Mouse (Mus musculus): Measurements from ENCODE around the gene Prss35.

Prss35 gene

DNA sequence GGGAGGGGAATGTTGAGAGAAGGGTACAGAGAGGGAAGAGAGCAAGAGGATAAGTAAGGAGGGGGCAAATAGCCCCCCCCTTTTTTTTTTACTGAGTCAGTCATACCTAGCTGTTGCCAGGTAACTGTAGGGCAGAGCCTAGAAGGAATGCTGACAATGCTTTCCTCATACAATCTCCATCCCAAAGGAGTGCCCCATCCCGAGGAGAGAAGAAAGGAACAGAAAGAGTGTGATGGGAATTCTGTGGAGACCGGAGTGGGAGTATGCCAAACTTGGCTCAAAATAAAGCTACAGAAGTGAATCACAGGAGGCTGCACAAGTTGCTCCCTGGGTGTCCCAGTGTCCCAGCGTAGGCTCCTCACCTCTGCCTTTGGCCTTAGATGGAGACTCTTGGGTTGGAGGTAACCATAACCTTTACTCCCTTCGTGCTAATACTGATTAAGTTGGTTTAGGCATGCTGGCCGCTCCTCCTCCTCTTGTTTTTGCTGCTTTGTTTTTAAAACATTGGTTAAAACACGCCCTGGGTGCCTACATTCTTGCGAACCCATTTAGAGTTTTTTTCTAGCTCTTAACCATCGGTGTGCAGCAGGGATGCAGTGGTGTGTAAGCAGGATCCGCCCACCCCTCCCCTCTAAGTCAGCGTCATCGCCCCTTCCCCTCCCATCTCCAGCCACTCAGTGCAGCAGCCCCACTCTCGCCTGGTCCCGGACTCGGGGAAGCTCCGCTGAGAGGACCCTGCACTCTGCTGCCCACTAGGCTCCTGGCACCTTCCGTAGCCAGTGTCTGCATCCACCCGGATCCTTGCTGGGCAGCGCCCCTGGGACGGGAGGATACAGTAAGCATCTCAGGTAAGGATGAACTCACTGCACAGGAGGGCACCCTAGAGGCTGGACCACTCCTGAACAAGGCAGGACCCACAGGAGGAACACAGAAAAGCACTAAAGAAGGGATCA, at the start of gene Prss35:
TSS of gene Prss35 (plus strand) at position 691 of the 953 bp plus-strand sequence.
- no peak for DNase-seq (ENCODE audit: low spot score in 2 of 2)

DNA sequence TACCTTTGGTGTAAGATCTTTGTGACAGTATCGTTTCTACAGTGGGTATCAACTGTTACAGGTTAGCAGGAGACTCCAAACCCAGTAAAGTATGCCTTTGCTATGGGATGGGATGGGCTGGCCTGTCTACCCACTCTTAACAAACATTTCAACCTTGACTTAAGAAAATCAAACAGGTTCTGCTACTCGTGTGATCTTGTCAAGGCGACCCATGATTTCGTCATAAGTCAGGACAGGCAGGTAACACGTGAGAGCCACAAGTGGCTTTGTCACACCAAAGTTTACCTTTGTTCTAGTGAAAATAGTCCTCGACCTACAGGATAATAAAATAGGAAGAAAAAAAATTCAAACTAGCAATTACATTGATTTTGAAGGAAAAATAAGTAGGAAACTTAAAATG, 49.5 kb upstream of the Prss35 start:
- DNase-seq (ENCODE audit: low spot score in 2 of 2) = no peak

DNA sequence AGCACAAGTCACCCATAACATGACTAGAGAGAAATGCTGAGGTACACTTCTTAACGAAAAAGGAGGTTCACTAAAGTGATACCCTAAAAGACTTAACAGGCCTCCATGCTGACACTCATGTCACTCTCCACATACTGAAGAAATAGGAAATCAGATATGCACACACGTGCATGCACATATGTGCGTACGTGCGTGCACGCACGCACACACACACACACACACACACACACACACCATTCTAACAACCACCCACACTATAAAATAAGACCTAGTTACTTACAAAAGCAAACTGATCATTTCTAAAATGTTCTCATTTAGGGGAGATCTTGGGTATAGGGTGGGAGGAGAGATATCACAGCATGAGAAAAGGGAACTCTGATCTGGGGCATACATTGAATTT, 48.8 kb upstream of the Prss35 start:
- DNase-seq (ENCODE audit: low spot score in 2 of 2) = no peak

DNA sequence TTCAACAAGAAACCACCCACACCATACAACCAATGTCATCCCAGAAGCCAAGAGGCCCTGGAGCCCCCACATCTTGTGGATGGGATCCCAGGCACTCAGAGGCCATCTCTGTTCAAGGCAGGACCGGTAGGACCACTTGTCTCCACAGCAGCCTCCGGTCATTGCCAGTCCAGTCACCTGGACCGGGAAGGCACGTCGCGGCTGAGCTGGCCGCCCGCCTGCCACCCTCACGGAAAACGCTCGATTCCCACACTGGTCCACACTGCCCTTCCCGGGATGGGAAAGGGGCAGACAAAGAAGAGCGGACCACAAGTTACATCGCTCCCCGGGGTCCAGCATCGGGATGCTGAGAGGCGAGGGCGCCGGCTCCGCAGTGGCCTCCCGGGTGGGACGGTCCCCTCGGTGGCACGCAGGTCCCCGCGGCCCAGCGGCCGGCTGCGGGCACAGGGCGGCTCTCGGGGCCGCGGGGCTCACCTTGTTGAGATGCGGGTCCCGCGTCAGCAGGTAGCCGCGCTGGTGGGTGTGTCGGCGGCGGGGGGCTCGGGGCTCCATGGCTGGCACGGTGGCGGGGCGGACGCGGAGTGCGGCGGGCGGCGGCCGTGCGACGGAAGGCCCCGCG, 48.1 kb upstream of the Prss35 start:
- DNase-seq (ENCODE audit: low spot score in 2 of 2) = no peak

DNA sequence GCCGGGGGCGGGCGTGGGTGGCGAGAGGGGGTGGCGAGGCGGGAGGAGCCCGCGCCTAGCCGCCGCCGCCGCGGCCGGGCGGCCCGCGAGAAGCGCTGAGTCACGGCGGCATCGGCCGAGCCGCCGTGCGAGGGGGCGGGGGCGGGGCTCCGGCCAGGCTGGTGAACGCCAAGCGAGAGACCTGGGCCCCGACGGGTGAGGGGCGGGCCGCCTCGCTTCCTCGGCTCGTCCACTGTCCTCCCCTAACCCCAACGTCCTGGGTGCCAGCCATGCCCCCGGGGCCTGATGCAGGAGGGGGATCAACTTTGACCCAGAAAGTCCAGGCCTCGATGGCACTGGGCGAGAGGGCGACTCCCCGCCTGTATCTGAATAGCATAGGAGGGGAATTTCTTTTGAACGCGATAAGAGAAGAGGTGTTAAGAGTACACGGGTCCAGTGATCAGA, 47.6 kb upstream of the Prss35 start, which contains the start of gene Me1:
TSS of gene Me1 (minus strand) at position 136 of the 444 bp plus-strand sequence.
- DNase-seq (ENCODE audit: low spot score in 2 of 2) = no peak

DNA sequence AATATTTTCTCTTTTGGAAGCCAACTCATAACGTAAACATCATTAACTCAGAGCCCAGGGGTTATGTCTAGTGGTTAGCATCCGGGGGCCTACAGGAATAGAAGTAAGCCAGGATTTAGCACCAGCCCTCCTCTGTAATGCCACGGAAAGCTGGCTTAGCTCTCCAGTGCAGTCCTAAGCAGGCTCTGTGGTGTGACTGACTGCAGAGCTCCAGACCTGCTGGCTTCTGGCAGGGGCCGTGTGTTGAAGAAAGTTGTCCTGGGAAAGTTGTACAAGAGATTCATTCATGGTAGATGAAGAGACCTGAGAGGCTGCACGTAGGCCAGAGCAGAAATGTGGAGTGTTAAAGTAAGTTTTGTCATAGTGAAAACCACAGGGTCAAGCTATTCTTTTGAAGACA, 42.2 kb upstream of the Prss35 start:
- no peak for DNase-seq (ENCODE audit: low spot score in 2 of 2)

DNA sequence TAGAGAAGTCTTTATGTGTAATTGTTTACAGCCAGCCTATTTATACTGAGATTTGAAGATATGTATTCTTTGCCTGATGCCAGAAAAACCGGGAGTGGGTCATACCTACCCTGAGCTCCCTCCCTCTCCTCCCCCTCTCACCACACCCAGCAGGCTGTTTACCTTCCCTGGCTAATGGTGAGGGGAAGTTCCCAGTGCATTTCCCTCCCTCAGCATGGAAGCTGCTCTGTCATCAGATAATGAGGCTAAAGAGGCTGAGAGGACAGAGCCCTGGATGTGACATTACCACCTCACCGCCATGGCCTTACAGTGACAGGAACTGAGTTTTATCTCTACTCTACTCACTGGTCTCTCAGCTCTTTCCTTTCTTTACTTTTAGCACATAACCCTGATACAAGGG, 41.6 kb upstream of the Prss35 start:
- DNase-seq (ENCODE audit: low spot score in 2 of 2) = no peak

DNA sequence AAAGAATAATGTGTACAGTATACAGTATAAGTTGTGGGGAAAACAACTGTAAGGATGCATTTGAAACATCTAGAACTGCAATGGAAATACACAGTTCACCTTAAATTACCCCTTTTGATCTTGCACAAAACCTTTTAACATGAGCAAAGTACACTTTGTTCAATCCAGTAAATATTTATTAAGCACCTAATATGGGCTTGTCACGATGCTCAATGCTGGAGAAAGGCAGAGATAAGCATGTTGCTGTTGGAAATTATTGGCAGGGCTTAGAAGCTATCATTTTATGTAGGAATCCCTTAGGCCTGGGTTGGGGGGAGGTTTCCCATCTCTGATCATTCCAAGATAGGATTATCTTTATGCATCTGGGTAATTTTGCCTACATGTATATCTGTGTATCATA, 36.0 kb upstream of the Prss35 start:
- DNase-seq (ENCODE audit: low spot score in 2 of 2) = no peak

DNA sequence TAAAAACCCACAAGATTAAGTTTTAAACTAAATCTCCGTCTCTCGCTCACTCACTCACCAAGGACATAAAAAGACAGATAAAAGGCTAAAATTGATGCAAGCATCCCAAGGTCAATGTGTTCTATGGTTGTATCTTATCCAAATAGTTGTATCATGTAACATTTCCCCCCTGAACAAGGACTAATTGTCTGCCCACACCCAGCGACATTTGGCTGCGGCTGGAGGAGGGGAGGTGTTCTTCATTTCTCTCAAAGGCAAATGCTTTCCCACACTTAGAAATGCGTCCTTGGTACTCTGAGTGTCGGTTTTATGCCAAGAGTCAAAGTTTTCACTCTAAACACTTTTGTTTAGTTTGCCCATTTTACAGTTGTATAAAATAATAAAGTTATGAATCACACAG, 34.5 kb upstream of the Prss35 start:
- DNase-seq (ENCODE audit: low spot score in 2 of 2) = no peak

DNA sequence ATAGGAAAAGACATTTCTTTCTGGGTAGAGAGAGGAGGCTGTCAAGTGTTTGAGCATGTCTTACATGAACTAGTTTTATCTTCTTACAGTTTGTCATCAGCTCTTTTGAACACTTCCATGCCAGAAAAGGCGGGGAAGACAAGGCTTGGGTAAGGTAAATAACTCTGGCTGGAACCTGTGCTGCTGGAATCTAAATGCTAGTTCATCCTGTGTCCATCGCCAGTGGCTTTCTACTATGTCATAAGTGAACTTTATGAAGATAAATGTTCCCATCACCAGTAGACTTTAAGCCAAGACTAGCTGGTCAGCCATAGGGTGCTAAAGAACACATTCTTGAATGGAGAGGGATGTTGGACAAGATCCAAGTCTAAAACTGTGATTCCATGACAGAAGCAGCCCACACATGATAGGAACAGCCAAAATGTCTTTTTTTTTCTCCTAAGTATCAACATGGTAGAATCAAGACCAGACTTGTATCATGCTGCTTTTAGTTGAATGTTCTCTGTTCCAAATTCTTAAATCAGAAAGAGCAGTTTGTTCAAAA, 33.3 kb upstream of the Prss35 start:
- no peak for DNase-seq (ENCODE audit: low spot score in 2 of 2)

DNA sequence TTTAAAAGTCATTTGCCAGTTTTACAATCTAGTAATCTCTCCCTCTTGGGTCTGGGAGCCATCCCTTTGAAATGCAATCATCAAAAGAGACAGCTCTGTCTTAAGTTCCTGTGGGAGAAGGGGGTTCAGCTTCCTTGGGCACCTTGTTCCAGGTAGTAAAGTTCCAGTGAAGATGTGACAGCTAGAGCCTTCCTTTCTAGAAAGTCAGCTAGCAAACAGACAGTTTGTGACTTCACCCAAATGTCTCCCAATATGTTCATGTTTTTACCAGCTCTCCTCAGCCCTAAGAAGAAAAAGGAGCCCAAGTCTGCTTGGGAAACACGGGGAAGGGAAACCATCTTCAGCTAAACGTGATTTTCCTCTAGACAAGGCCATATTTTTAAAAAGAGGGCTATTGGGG, 30.8 kb upstream of the Prss35 start:
- no peak for DNase-seq (ENCODE audit: low spot score in 2 of 2)

DNA sequence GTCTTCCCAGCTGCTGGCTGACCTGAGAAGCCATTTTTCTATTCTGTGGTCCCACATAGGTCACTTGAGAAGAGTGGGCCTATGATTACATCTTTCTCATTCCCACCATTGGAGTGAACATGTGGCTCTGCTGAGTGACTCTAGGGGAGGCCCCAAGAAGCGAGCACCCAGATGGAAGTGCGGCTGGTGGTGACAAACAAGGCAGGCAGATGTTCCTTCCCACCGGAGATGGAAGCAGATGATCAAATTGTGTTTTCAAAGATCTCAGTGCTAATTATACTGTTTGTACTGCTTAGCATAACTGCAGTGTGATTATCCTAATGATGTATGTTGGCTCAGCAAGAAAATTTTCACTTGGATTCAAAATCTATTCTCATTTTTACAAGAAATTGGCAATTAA, 29.4 kb upstream of the Prss35 start:
- no peak for DNase-seq (ENCODE audit: low spot score in 2 of 2)

DNA sequence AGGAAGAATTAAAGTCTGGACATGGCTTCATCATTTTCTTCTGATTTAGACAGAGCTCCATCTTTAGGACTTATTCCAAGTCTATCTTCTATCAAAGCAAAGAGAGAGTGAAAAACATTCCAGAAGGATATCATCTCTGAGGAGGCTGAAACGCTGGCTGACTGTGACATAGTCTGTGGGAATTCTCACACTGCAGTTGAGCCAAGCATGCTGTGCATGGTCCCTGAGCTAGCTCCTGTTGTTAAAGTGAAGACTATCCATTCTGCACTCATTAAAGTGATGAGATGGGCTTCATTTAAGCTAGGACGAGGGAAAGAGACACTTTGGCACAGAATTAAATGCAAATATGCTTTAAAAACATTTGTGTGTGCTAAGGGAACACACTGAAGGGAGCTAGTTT, 26.9 kb upstream of the Prss35 start:
- no peak for DNase-seq (ENCODE audit: low spot score in 2 of 2)

DNA sequence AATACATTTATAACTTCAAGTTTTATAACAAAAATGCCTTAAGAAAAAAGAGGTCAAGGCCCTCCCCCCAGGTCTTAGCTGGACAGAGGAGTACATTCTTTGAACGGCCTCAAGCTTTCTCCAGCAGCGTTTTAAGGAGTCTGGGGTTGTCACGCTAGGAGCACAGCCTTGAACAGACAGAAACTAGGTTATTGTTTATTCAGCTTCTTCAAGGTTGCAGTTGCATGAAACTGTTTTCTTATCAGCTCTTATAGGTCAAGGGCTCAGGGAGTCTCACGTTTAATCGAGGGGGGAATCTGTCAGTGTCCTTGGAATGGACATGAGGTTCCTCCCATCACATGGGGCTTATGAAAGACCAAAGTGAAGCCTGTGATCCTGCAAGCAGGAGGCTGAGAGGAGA, 26.3 kb upstream of the Prss35 start:
- no peak for DNase-seq (ENCODE audit: low spot score in 2 of 2)

DNA sequence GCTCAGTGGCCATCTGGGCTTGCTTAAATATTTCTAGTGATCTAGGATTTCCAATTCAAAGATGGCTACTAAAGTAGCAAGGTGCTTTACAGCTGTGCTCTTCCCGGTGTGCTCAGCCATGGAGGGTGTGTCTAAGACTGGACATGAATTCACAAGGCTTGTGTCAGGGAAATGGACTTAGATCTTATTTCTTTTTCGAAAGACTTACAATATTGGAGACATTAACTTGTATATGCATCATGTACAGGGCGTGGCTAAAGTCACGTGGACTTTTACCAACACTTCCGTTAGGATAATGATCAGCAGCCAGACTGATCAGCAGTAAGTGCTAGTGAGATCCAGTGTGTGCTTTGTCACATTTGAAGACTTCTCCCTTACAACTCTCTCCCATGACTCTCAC, 23.2 kb upstream of the Prss35 start:
- DNase-seq (ENCODE audit: low spot score in 2 of 2) = no peak

DNA sequence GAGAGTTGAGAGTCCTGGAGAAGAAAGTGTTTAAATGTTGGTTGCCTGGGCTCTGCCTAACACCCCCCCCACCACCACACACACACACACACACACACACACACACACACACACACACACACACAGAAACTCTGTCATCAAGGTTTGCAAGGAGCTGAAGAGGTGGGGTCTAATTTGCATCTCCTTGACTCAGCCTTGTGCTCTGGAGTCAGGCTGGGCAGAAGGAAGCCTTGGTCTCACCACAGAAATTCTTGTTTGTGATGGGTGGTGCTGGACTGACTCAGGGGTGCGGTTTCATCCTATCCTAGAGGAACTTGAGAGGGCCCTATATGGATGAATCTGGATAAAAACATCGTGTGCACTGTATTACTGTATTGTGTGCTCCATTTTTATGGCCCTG, 22.7 kb upstream of the Prss35 start:
- DNase-seq (ENCODE audit: low spot score in 2 of 2) = no peak

DNA sequence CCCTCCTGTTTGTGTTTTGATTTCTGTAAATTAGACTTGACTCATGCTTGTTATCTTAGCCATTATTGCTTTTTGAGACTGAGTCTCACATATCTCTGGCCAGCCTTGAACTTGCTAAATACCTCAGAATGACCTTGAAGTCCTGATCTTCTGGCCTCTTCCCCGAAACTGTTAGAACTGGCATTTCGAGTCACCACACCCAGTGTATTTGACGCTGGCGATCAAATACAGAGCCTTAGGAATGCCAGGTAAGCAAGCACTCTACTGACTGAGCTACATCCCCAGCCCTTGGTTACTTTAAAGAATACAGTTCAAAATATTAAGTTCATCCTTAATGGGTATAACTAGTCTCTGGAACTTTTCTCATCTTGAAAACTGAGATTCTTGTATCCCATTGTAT, 18.4 kb upstream of the Prss35 start:
- no peak for DNase-seq (ENCODE audit: low spot score in 2 of 2)

DNA sequence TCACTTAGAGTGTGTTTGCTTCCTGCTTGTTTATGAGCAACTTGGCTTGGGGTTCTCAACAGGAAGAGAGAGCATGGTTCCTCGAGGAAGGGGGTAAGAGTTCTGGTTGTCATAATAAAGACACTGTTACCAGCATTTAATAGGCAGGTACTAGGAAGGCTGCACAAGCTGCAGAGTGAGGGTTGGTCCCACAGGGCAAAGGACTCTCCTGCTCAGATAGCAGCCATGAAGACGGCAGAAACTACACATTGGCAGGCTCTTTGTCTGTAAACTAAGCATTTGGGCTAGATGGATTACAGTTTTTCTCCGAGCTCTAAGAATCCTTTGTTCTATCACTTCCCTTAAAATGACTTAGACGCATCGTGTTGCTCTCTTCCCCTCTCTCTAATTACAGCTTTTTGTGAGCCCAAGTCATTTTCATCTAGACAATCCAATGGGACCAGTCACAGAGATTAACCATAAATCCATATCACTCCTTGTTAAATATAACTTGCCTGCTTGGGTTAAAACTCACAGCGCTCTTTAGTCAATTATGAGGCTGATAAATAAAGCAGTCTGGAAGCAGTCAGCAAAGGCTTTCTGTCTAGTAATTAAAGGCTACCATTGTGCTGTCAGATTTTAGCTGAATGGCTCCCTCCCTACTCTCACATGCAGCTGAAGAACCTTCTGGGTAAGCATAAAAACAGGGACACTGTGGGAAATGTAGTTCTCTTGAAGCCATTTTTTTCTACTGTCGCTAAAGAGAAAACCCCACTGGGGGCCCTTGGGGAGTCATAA, 17.7 kb upstream of the Prss35 start:
- DNase-seq (ENCODE audit: low spot score in 2 of 2) = no peak

DNA sequence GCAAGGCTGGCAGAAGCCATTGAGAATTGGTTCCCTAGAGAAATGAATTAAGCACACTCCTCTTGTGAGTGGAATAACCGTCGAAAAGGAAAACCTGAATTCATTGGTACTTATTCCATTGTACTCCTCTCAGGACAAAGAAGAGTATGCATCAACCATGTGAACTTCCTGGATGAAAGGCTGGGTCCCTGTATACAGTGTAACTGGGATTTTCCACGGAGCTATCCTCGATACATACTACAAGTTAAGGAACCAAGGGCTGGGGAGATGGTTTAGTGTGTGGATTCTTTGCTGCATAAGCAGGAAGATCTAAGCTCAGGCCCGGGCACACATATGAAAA, 17.1 kb upstream of the Prss35 start:
- no peak for DNase-seq (ENCODE audit: low spot score in 2 of 2)

DNA sequence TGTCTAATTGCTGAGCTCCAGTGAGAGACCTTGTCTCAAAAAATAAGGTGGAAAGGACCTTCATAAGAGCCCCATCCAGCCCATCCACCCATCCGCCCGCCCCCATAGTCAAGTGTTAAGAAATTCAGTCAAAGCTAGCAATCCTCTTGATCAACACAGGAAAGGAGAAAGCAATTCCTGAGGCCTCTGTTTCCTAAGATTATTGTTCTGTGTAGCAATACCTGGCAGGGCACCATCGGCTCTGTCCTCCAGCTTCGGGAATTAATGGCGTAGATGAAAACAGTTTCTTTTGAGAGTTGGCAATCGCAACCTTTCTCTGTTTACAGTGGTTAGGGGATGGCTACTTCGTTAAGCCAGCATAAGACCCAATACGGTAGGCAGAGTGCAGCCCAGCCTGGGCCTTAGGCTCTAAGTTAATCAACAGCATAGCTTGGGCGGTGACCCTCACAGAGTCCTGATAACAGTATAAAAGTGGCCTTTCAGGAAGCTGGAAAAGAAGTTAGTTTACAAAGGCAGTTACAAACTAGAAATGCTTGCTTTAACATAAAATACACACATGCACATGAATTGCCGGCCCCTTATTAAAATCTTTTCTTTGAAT, 15.1 kb upstream of the Prss35 start:
- no peak for DNase-seq (ENCODE audit: low spot score in 2 of 2)

DNA sequence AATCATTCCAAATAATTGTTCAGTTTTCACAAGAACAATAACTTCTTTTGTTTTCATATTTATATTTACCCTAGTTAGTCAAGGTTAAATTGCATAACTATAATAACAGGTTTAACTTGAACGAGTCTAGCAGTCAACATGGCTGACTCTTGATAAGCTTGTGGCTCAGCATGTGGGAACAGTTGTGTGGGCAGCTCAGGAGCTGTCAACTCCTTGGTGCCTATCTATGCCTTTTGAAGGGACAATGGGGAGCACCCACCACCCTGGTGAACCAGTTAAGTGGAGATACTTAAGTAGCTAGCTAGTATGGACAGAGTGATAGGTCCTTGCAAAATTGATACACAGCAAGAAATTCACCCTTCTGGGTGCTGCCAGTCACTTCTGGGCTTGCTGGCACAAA, 14.4 kb upstream of the Prss35 start:
- DNase-seq (ENCODE audit: low spot score in 2 of 2) = no peak

DNA sequence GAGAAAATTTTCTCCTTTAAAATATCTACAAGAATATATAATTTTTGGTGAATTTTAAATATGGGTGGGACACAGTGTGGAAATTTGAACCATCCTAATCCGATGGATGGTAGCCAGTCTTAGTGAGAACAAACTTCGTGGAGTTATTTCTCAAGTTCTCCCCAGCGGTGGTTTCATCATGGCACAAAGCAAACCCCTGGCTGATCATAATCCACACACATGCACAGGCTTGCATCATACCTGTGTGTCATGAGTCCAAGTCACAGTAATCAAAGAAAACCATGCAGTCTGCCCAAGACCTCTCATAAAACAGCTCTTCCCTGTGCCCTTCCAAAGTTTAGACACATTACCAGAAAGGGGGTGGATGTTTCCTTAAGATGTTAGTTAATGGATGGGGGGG, 13.6 kb upstream of the Prss35 start:
- no peak for DNase-seq (ENCODE audit: low spot score in 2 of 2)

Data from spleen, postnatal 10 days (tissue).